ENCODE assay signal across 8 mouse cellular contexts in the genomic region with DNA sequence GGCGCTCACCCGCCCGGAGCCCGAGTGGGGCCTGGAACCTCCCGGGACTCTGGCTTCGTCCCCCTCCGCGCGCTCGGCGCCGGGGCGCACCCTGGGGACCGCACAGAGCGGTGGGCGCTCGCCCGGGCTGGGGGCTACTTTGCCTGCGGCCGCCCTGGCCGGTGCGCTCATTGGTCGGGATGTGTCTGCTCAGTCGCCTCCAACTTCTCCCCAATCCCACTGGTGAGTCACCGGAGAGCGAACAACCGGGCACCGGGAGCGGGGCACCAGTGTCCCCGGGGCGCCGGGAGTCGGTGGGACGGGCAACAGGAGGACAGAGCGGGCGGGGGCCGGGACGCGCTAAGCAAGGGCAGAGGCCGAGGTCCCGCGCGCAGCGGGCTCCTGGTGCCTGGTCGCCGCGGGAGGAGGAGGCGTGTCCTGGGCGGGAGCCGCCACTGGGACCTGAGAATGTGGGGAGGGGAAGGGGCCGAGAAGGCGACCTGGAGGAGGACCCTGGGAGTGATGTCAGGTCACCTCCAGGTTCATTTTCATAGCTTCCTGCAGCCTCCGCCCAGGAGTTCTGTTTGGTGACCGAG. TPM values are rescaled to one million over a fixed set of nuclear protein-coding genes. Genes with fewer than 3 reads are reported as not detected.
DNase-seq lines count a peak whose midpoint lies in the region; ATAC-seq lines count a peak whose summit lies in the region.

No protein-coding gene starts in this region.

- H3K36me3 ChIP-seq in forebrain, embryonic 14.5 days (ENCODE audit: control insufficient read depth, insufficient read depth, low read length), result no peaks in the 10 kb centered on the region
- no peaks in the 10 kb centered on the region for H3K36me3 ChIP-seq in lung, embryonic 16.5 days (ENCODE audit: control insufficient read depth, insufficient read depth, low read length)

- peak; percentile 83 for ATAC-seq in forebrain, embryonic 14.5 days
- ATAC-seq in lung, embryonic 16.5 days (ENCODE audit: low read depth), result peak; percentile 87

- H3K27me3 ChIP-seq in forebrain, embryonic 14.5 days (replicated peaks; ENCODE audit: control insufficient read depth, insufficient read depth, low read length), result 0 out of 2 replicates have a peak, but pooled peaks cover 3% of the 10 kb centered on the region
- no peaks in the 10 kb centered on the region; the same call in 1 of the 2 replicates for H3K27me3 ChIP-seq in lung, embryonic 16.5 days (ENCODE audit: control insufficient read depth, insufficient read depth, low read depth, low read length)

- H3K4me3 ChIP-seq in forebrain, embryonic 14.5 days (ENCODE audit: low read depth, low read length), result peak overlapping the region; percentile 69
- peak overlapping the region; percentile 54 for H3K4me3 ChIP-seq in lung, embryonic 16.5 days (ENCODE audit: low read length)

- peak; percentile 88 for DNase-seq in ES-CJ7 (ENCODE audit: low read depth, low spot score)
- peak; percentile 71 for DNase-seq in adrenal gland, postnatal 36 days
- peak; percentile 31 for DNase-seq in forebrain, embryonic 14.5 days (ENCODE audit: low spot score)
- DNase-seq in heart, postnatal 10 days, result peak; percentile 59 to 61
- peak; percentile 83 for DNase-seq in kidney, postnatal 14 days
- peak; percentile 60 for DNase-seq in retina, embryonic 14.5 days (ENCODE audit: low spot score)
- DNase-seq in c-Kit-positive CD71-positive TER-119-positive erythroid progenitor cells, embryonic 14.5 days (ENCODE audit: low spot score), result no peak

- H3K4me1 ChIP-seq in forebrain, embryonic 14.5 days (ENCODE audit: control insufficient read depth, insufficient read depth, low read length), result peaks cover 4% of the 10 kb centered on the region; the same call in 1 of the 2 replicates
- 0 out of 2 replicates have a peak, but pooled peaks cover 6% of the 10 kb centered on the region for H3K4me1 ChIP-seq in lung, embryonic 16.5 days (replicated peaks; ENCODE audit: control insufficient read depth, insufficient read depth, low read length)

- under 1% methylated on average over 48 of the region's 54 CpGs for WGBS in forebrain, embryonic 14.5 days
- WGBS in lung, embryonic 16.5 days, result under 1% methylated on average over 45 of the region's 54 CpGs

- intact Hi-C loops in heart, postnatal 10 days (cut with DNase I), result loop anchor here (5.0 to 10.0 kb wide), 4 partner anchors 132 to 569 kb away; no protein-coding TSS in a partner anchor

- peak overlapping the region; percentile 67 for H3K9ac ChIP-seq in forebrain, embryonic 14.5 days (ENCODE audit: low read length)
- peak overlapping the region; percentile 58 for H3K9ac ChIP-seq in lung, embryonic 16.5 days (ENCODE audit: low read length)

- peak overlapping the region; percentile 100 for H3K4me2 ChIP-seq in forebrain, embryonic 14.5 days (ENCODE audit: low read length)
- peak overlapping the region; percentile 94 for H3K4me2 ChIP-seq in lung, embryonic 16.5 days (ENCODE audit: low read depth, low read length)

- no peak overlapping the region for H3K27ac ChIP-seq in forebrain, embryonic 14.5 days (ENCODE audit: low read depth, low read length)
- H3K27ac ChIP-seq in lung, embryonic 16.5 days (ENCODE audit: low read length), result no peak overlapping the region

- no peaks in the 10 kb centered on the region for H3K9me3 ChIP-seq in forebrain, embryonic 14.5 days (replicated peaks; ENCODE audit: control insufficient read depth, low read length)
- no peaks in the 10 kb centered on the region for H3K9me3 ChIP-seq in lung, embryonic 16.5 days (ENCODE audit: control insufficient read depth, low read length)

RNA-seq across cellular contexts. Expression of gene Mme, which starts 54.4 kb away (rescaled TPM):
- 10 to 100 TPM; 21.7 to 41.1 TPM for total RNA-seq in adrenal gland, postnatal 36 days (2021)
- 4.0 and 4.3 TPM in 2 replicates for polyA plus RNA-seq in forebrain, embryonic 14.5 days (2014; fragmentation: Nextera tagmentation; extraction: Ambion mirVana)
- 10 to 100 TPM; 10.5 to 11.1 TPM for total RNA-seq in heart, postnatal 10 days (2021)
- polyA plus RNA-seq in lung, embryonic 16.5 days (2015; fragmentation: Nextera tagmentation; extraction: Ambion mirVana), result 7.3 and 8.1 TPM in 2 replicates
